Mouse (Mus musculus): ENCODE measurements around the gene Bbx. TPM values are rescaled to one million over a fixed set of nuclear protein-coding genes. Genes with fewer than 3 reads are reported as not detected.

Bbx gene
- polyA plus RNA-seq, 1 experiment = 7.2 TPM

DNA sequence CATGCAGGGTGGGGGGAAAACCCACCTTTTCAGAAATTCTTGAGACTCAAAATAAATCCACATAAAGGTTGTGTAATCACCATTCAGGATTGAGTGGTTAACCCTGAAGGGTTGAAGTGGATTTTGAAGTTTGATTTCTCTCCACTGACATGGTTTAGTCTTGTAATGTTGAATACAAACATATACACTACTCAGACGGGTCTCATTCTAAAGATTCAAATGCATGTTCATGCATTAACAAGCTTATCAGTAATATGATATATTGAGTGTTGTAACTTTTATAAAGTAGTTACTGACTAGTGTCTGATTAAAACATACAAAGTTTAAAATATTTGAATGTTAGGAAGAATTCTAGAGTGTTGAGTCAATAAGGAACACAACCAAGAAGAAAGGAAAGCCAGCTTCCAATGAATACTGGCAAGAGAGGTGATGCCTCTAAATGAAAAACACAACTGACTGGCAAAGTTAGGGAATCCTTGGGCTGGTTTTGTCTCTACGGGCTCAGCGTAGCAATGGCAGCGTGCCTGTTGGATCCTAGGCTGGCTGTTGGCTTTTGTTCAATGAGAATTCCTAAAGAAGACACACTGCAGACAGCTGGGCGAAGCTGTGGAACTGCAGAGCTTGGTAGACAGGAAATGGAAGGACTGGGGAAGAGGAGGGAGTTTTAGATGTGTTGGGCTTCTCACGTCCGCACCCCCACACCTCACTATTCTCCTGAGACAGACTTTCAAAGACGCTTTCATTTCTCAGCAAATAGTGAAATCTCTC, 211.3 kb downstream of the Bbx start:
- Histone ChIP-seq H3K4me3 (ENCODE audit: control insufficient read depth, insufficient read depth, low read length) (no peak overlapping the region), H3K36me3 (ENCODE audit: control insufficient read depth, insufficient read depth, low read length) (peaks cover 7% of the 10 kb centered on the region; the same call in 1 of the 2 replicates), H3K27me3 (ENCODE audit: control insufficient read depth, insufficient read depth, low read length) (no peaks in the 10 kb centered on the region), H3K27ac (ENCODE audit: control insufficient read depth, insufficient read depth, low read length) (no peak overlapping the region), H3K4me1 (replicated peaks; ENCODE audit: control insufficient read depth, insufficient read depth, low read length) (no peaks in the 10 kb centered on the region)
- DNase-seq = no peak
- TF ChIP-seq POLR2A (IDR thresholded peaks at IDR 0.05; ENCODE audit: control insufficient read depth, extremely low read depth, insufficient read depth, low read length, poor library complexity) (no peak), CTCF (IDR thresholded peaks at IDR 0.05; ENCODE audit: borderline replicate concordance, control insufficient read depth, extremely low read depth, insufficient read depth, low read length, poor library complexity) (no peak)
- 93% methylated on average over 8 of the region's 8 CpGs for WGBS

DNA sequence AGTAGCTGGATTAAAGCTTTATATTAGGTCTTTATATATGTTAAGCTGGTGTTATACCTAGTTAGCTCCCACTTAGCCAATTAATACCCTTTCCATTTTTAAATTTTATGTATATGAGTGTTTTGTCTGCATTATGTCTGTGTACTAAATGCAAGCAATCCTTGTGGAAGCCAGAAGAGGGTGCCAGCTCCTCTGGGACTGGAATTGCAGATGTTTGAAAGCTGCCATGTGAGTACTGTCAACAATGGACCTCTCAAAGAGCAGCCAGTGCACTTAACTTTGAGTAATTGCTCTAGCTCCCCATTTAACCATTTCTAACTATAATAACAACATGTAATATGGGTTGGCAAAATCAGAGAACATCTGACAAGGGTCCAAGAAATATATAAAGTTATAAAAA, 215.1 kb downstream of the Bbx start:
- TF ChIP-seq CTCF (IDR thresholded peaks at IDR 0.05; ENCODE audit: borderline replicate concordance, control insufficient read depth, extremely low read depth, insufficient read depth, low read length, poor library complexity) (no peak), POLR2A (IDR thresholded peaks at IDR 0.05; ENCODE audit: control insufficient read depth, extremely low read depth, insufficient read depth, low read length, poor library complexity) (no peak)
- H3K27me3 ChIP-seq (ENCODE audit: control insufficient read depth, insufficient read depth, low read length) = no peaks in the 10 kb centered on the region
- H3K36me3 ChIP-seq (ENCODE audit: control insufficient read depth, insufficient read depth, low read length) = peaks cover 7% of the 10 kb centered on the region; the same call in 1 of the 2 replicates
- DNase-seq = no peak
- H3K27ac ChIP-seq (ENCODE audit: control insufficient read depth, insufficient read depth, low read length) = no peak overlapping the region
- H3K4me1 ChIP-seq (replicated peaks; ENCODE audit: control insufficient read depth, insufficient read depth, low read length) = no peaks in the 10 kb centered on the region
- no peak overlapping the region for H3K4me3 ChIP-seq (ENCODE audit: control insufficient read depth, insufficient read depth, low read length)

DNA sequence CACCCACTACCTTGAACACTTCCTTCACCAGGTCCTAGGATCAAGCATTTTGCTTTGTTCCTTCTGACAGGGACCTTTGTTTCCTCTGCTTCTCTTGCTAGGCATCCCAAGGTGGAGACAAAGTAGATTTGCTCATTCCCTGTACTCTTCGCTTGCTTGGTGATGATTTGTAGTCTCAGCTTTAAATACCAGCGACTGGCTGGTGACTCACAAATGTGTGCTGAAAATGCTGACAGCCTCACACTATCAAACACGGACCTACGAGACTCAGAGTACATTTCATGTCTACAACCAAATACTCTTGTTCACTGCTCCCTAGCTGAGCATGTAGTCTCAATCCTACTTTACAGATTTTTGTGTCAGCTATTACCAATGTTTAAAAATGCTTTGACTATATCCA, 220.5 kb downstream of the Bbx start:
- Histone ChIP-seq H3K4me3 (ENCODE audit: control insufficient read depth, insufficient read depth, low read length) (no peak overlapping the region), H3K36me3 (ENCODE audit: control insufficient read depth, insufficient read depth, low read length) (no peaks in the 10 kb centered on the region), H3K4me1 (replicated peaks; ENCODE audit: control insufficient read depth, insufficient read depth, low read length) (no peaks in the 10 kb centered on the region), H3K27me3 (ENCODE audit: control insufficient read depth, insufficient read depth, low read length) (no peaks in the 10 kb centered on the region), H3K27ac (ENCODE audit: control insufficient read depth, insufficient read depth, low read length) (no peak overlapping the region)
- no peak for DNase-seq
- no peak for TF ChIP-seq POLR2A (IDR thresholded peaks at IDR 0.05; ENCODE audit: control insufficient read depth, extremely low read depth, insufficient read depth, low read length, poor library complexity)
- no peak for TF ChIP-seq CTCF (IDR thresholded peaks at IDR 0.05; ENCODE audit: borderline replicate concordance, control insufficient read depth, extremely low read depth, insufficient read depth, low read length, poor library complexity)
- WGBS = 96% methylated on average over 4 of the region's 4 CpGs

DNA sequence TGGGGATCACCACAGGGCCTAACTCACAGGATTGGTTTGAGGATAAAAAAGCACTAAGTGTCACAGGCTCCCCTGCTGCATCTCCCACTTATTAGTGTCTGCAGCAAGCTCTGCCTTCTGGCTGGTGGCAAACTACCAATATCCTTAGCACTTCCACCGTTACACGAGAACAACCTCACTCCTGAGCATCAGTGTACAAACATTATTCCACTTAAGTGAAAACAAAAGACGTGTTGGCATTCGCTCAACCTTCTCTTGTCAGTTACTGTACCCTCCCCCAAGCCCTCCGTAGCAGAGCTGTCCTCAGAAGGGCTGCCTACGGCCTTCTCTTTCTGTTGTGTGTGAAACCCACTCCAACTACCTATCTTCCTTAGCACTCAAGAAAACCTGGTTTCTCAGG, 221.0 kb downstream of the Bbx start:
- H3K36me3 ChIP-seq (ENCODE audit: control insufficient read depth, insufficient read depth, low read length) = no peaks in the 10 kb centered on the region
- no peaks in the 10 kb centered on the region for H3K4me1 ChIP-seq (replicated peaks; ENCODE audit: control insufficient read depth, insufficient read depth, low read length)
- 98% methylated on average over 6 of the region's 6 CpGs for WGBS
- H3K27ac ChIP-seq (ENCODE audit: control insufficient read depth, insufficient read depth, low read length) = no peak overlapping the region
- no peak for DNase-seq
- H3K4me3 ChIP-seq (ENCODE audit: control insufficient read depth, insufficient read depth, low read length) = no peak overlapping the region
- no peaks in the 10 kb centered on the region for H3K27me3 ChIP-seq (ENCODE audit: control insufficient read depth, insufficient read depth, low read length)
- TF ChIP-seq POLR2A (IDR thresholded peaks at IDR 0.05; ENCODE audit: control insufficient read depth, extremely low read depth, insufficient read depth, low read length, poor library complexity) (no peak), CTCF (IDR thresholded peaks at IDR 0.05; ENCODE audit: borderline replicate concordance, control insufficient read depth, extremely low read depth, insufficient read depth, low read length, poor library complexity) (no peak)

DNA sequence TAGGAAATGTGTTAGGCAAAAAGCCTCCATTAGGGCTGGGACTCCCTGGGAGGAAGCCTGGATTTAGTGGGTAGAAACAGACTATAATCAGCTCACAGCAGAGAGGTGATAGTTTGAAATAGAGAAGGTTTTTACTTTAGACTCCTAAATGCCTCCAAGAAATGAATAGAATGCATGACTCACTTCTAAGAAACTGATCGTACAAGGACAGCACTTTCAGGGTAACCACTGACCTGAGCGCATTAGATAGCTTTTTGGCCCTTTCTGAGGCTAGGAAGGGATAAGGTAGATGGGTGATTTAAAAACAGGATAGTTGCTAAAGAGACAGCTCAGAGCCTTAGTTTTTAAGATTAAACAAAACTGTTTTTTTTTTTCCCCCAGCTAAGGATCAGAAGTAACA, 221.4 kb downstream of the Bbx start:
- 94% methylated on average over 2 of the region's 2 CpGs for WGBS
- no peak for DNase-seq
- no peak overlapping the region for H3K4me3 ChIP-seq (ENCODE audit: control insufficient read depth, insufficient read depth, low read length)
- H3K36me3 ChIP-seq (ENCODE audit: control insufficient read depth, insufficient read depth, low read length) = no peaks in the 10 kb centered on the region
- no peak for TF ChIP-seq POLR2A (IDR thresholded peaks at IDR 0.05; ENCODE audit: control insufficient read depth, extremely low read depth, insufficient read depth, low read length, poor library complexity)
- TF ChIP-seq CTCF (IDR thresholded peaks at IDR 0.05; ENCODE audit: borderline replicate concordance, control insufficient read depth, extremely low read depth, insufficient read depth, low read length, poor library complexity) = no peak
- H3K4me1 ChIP-seq (replicated peaks; ENCODE audit: control insufficient read depth, insufficient read depth, low read length) = peaks cover 2% of the 10 kb centered on the region
- H3K27me3 ChIP-seq (ENCODE audit: control insufficient read depth, insufficient read depth, low read length) = no peaks in the 10 kb centered on the region
- no peak overlapping the region for H3K27ac ChIP-seq (ENCODE audit: control insufficient read depth, insufficient read depth, low read length)

DNA sequence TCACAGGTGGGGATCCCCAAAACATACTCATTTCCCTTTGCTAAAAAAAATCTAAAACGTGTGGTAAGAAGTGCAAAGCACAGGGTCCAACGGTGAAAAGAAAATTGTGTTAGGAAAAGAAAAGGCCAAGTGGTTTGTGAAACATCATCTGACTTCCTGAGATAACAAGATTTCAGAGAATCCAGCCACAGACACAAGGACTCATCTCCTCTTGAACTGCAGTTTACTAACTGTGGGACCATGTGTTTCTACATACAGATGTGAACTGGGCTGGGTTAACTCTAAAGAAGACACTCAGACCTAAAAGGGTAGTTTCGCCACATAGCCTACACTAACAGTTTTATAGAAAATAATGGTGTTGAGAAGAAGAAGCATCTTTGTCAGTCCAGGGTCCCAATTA, 227.2 kb downstream of the Bbx start:
- Histone ChIP-seq H3K4me1 (replicated peaks; ENCODE audit: control insufficient read depth, insufficient read depth, low read length) (peaks cover 2% of the 10 kb centered on the region), H3K27me3 (ENCODE audit: control insufficient read depth, insufficient read depth, low read length) (no peaks in the 10 kb centered on the region), H3K27ac (ENCODE audit: control insufficient read depth, insufficient read depth, low read length) (no peak overlapping the region), H3K36me3 (ENCODE audit: control insufficient read depth, insufficient read depth, low read length) (no peaks in the 10 kb centered on the region), H3K4me3 (ENCODE audit: control insufficient read depth, insufficient read depth, low read length) (no peak overlapping the region)
- TF ChIP-seq POLR2A (IDR thresholded peaks at IDR 0.05; ENCODE audit: control insufficient read depth, extremely low read depth, insufficient read depth, low read length, poor library complexity) (no peak), CTCF (IDR thresholded peaks at IDR 0.05; ENCODE audit: borderline replicate concordance, control insufficient read depth, extremely low read depth, insufficient read depth, low read length, poor library complexity) (no peak)
- WGBS = 19% methylated on average over 3 of the region's 3 CpGs
- no peak for DNase-seq
